Mouse (Mus musculus) kidney, adult 2 months (tissue): ENCODE data around the gene 1190005I06Rik.

ENCODE experiments used
- CTCF ChIP-seq: fragments of 200-500 bp; conservative IDR thresholded peaks from 2 replicates; pipeline ENCODE4 v1.5.1; 2011; ENCODE audit warnings: low read depth, mild to moderate bottlenecking, control low read depth, low read length, moderate library complexity, mixed read lengths; ENCODE audit not compliant: insufficient read depth, insufficient read length
- POLR2A ChIP-seq: fragments of 200-500 bp; IDR thresholded peaks from one replicate; pipeline ENCODE4 v1.6.1; 2011; ENCODE audit warnings: low read depth, low read length, control low read depth

DNA sequence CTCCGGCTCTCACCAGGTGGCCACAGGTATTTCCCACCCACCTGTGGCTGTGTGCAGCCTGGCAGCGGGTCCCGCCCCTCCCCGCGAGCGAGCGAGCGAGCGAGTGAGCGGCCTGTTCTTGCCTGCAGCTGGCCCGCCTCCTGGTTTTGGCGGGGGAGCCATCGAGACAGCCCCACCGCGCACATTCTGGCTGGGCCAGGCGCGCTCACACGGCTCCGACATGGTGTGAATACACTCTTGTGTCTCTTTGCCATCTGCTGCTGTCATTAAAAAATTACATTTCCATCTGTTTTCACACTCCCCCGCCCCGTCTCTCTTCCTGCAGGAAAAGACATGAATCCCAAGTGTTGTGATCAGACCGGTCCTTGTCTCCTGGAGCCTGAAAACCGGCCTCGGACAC is 48.9 kb downstream of the 1190005I06Rik start:
- no peak for TF ChIP-seq POLR2A
- no peak for TF ChIP-seq CTCF
